ENCODE assay signal across 8 mouse cellular contexts in the genomic region with DNA sequence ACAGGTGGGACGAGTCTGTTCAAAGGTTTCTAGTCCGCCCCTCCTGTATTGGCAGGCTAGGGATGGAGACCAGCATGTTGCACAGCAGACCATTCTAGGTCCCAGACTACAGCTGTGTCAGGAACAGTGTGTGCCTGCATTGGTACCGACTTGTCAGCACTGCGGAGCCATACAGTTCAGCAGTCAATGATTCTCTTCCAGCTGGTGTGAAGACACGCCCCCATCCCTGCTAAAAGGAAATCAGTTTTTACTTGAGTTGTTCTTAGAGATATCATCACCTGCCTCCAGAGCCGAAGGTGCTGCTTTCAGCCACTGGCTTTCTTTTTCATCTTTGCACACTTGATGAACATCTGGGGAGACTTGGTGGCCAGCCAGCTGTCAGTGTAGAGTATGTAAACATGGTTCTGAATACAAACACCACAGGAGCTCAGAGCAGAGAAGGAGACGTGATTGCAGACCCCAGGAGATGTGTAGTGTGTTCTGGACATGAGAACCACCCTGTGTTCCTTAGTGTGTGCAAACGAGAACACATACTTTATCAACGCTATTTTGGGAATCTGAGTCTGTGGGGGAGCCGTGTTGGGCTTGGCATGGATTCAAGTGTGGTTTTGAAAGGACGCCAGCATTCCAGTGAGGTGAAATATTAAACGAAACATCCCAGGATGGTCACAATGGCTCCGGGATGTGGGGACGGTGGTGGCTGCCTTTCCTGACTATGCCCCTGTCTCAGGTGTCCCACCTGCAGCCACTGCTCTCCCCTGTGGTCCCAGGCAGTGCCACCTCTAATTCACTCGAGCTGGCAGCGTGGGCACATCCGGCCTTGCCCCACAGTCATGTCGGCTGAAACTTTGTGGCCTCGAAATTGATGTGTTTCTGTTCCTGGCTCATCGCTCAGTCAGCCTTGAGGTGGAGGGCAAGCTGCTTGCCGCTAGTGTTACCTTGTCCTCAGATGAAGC. TPM values are rescaled to one million over a fixed set of nuclear protein-coding genes. Genes with fewer than 3 reads are reported as not detected.
DNase-seq lines count a peak whose midpoint lies in the region; ATAC-seq lines count a peak whose summit lies in the region.

No protein-coding gene starts in this region.

- H3K4me3 ChIP-seq in limb, embryonic 12.5 days (replicated peaks), result no peak overlapping the region
- no peak overlapping the region for H3K4me3 ChIP-seq in limb, embryonic 10.5 days
- H3K4me3 ChIP-seq in heart, embryonic 11.5 days (ENCODE audit: low read depth, low read length), result no peak overlapping the region
- no peak overlapping the region for H3K4me3 ChIP-seq in stomach, embryonic 16.5 days (replicated peaks; ENCODE audit: low read length)

- H3K36me3 ChIP-seq in limb, embryonic 12.5 days, result peaks cover 84% of the 10 kb centered on the region
- H3K36me3 ChIP-seq in limb, embryonic 10.5 days, result peaks cover 87% of the 10 kb centered on the region
- H3K36me3 ChIP-seq in heart, embryonic 11.5 days (ENCODE audit: control insufficient read depth, insufficient read depth, low read length), result peaks cover 16% of the 10 kb centered on the region
- peaks cover 13% of the 10 kb centered on the region; the same call in 1 of the 2 replicates for H3K36me3 ChIP-seq in stomach, embryonic 16.5 days (ENCODE audit: control insufficient read depth, insufficient read depth, low read length)

- no peak for ATAC-seq in limb, embryonic 12.5 days (ENCODE audit: insufficient number of reproducible peaks, insufficient read depth, low FRiP score, low TSS enrichment, low read depth)
- peak; percentile 8; the same call in 1 of the 2 replicates for ATAC-seq in heart, embryonic 11.5 days (replicated peaks; ENCODE audit: insufficient number of reproducible peaks, low FRiP score, low TSS enrichment)
- ATAC-seq in stomach, embryonic 16.5 days (ENCODE audit: insufficient read depth, low FRiP score), result peak; percentile 39; the same call in 1 of the 2 replicates

- H3K4me2 ChIP-seq in limb, embryonic 12.5 days, result no peak overlapping the region
- H3K4me2 ChIP-seq in heart, embryonic 11.5 days, result peak overlapping the region; percentile 38
- no peak overlapping the region for H3K4me2 ChIP-seq in stomach, embryonic 16.5 days (ENCODE audit: low read depth, low read length)

- WGBS in limb, embryonic 12.5 days, result 81% methylated on average over 21 of the region's 21 CpGs
- WGBS in limb, embryonic 10.5 days, result 94% methylated on average over 21 of the region's 21 CpGs
- 50% methylated on average over 21 of the region's 21 CpGs for WGBS in heart, embryonic 11.5 days (ENCODE audit: insufficient replicate concordance)
- WGBS in stomach, embryonic 16.5 days, result 43% methylated on average over 21 of the region's 21 CpGs

- H3K27ac ChIP-seq in limb, embryonic 12.5 days, result 0 out of 2 replicates have a peak overlapping the region, but pooled peaks have one; percentile 17
- H3K27ac ChIP-seq in limb, embryonic 10.5 days, result no peak overlapping the region
- H3K27ac ChIP-seq in heart, embryonic 11.5 days (ENCODE audit: low read depth, low read length), result peak overlapping the region; percentile 64
- no peak overlapping the region for H3K27ac ChIP-seq in stomach, embryonic 16.5 days (ENCODE audit: low read length)

- no peaks in the 10 kb centered on the region for H3K4me1 ChIP-seq in limb, embryonic 12.5 days (replicated peaks)
- no peaks in the 10 kb centered on the region for H3K4me1 ChIP-seq in limb, embryonic 10.5 days
- H3K4me1 ChIP-seq in heart, embryonic 11.5 days (ENCODE audit: control insufficient read depth, insufficient read depth, low read length), result peaks cover 27% of the 10 kb centered on the region
- peaks cover 13% of the 10 kb centered on the region for H3K4me1 ChIP-seq in stomach, embryonic 16.5 days (ENCODE audit: control insufficient read depth, insufficient read depth, low read length)

- no peak for DNase-seq in limb, embryonic 10.5 days (ENCODE audit: low spot score)
- peak; percentile 70 to 85 for DNase-seq in kidney, postnatal 25 days
- DNase-seq in T-cell, adult 2 months (ENCODE audit: low spot score), result no peak
- DNase-seq in retina, embryonic 14.5 days (ENCODE audit: low spot score), result no peak
- DNase-seq in cerebellum, adult 18-20 months, result no peak

- H3K9me3 ChIP-seq in limb, embryonic 12.5 days, result no peaks in the 10 kb centered on the region
- no peaks in the 10 kb centered on the region for H3K9me3 ChIP-seq in limb, embryonic 10.5 days (replicated peaks)
- H3K9me3 ChIP-seq in heart, embryonic 11.5 days (replicated peaks; ENCODE audit: control insufficient read depth, low read length), result no peaks in the 10 kb centered on the region
- no peaks in the 10 kb centered on the region for H3K9me3 ChIP-seq in stomach, embryonic 16.5 days (replicated peaks; ENCODE audit: control insufficient read depth, low read length)

- H3K27me3 ChIP-seq in limb, embryonic 12.5 days, result no peaks in the 10 kb centered on the region
- no peaks in the 10 kb centered on the region for H3K27me3 ChIP-seq in limb, embryonic 10.5 days (ENCODE audit: low read depth, poor library complexity, severe bottlenecking)
- no peaks in the 10 kb centered on the region for H3K27me3 ChIP-seq in heart, embryonic 11.5 days (ENCODE audit: control insufficient read depth, insufficient read depth, low read length)
- no peaks in the 10 kb centered on the region for H3K27me3 ChIP-seq in stomach, embryonic 16.5 days (ENCODE audit: control insufficient read depth, insufficient read depth, low read length)

- H3K9ac ChIP-seq in limb, embryonic 12.5 days (replicated peaks), result 0 out of 2 replicates have a peak overlapping the region, but pooled peaks have one; percentile 3
- H3K9ac ChIP-seq in heart, embryonic 11.5 days (ENCODE audit: low read depth, low read length), result no peak overlapping the region
- H3K9ac ChIP-seq in stomach, embryonic 16.5 days (ENCODE audit: low read length), result no peak overlapping the region

RNA-seq across cellular contexts. Expression of a gene that starts 16.4 kb away (rescaled TPM):
- polyA plus RNA-seq in limb, embryonic 12.5 days (2016; fragmentation: Nextera tagmentation; extraction: Ambion mirVana), result 29.6 and 34.7 TPM in 2 replicates
- polyA plus RNA-seq in limb, embryonic 10.5 days (2016; fragmentation: Nextera tagmentation; extraction: Ambion mirVana), result 30.4 and 34.8 TPM in 2 replicates
- polyA plus RNA-seq in heart, embryonic 11.5 days (2014; fragmentation: Nextera tagmentation; extraction: Ambion mirVana), result 17.9 and 21.6 TPM in 2 replicates
- polyA plus RNA-seq in stomach, embryonic 16.5 days (2015; fragmentation: Nextera tagmentation; extraction: Ambion mirVana), result 18.1 and 20.5 TPM in 2 replicates

Comparison
In these comparisons a context has a peak if more than half of its experiments do, and no peak if none do; other contexts are left out.
1. H3K27ac ChIP-seq: peak in limb, embryonic 12.5 days (single experiment) and heart, embryonic 11.5 days (single experiment); none in limb, embryonic 10.5 days (single experiment) and stomach, embryonic 16.5 days (single experiment).
2. DNase-seq: peak in kidney, postnatal 25 days (2 of 2); none in limb, embryonic 10.5 days (single experiment), T-cell, adult 2 months (single experiment), retina, embryonic 14.5 days (single experiment) and cerebellum, adult 18-20 months (0 of 2).